Mouse (Mus musculus) CH12.LX (cell line): ENCODE measurements at regions not wholly inside any gene's neighbourhood (a gene's known extent, or its start where the extent isn't known, plus 50 kb on each side); places are given as distances from the start of the nearest gene placed in this dataset.

Experiments used
- CTCF ChIP-seq, 2 experiments: IDR thresholded peaks in 1 of 2; conservative IDR thresholded peaks in 1 of 2; 2 replicates each; pipeline ENCODE4 v1.5.1; 2011 to 2012; ENCODE audit warnings: low read depth in 2 of 2, low read length in 2 of 2, improper control_type of control experiment in 1 of 2, inconsistent platforms in 1 of 2, mild to moderate bottlenecking in 1 of 2, moderate library complexity in 1 of 2
- NELFE ChIP-seq: IDR thresholded peaks from 2 replicates; pipeline ENCODE4 v1.6.1; 2011; ENCODE audit warnings: low read depth, low read length, improper control_type of control experiment
- POLR2A ChIP-seq: IDR thresholded peaks from 2 replicates; pipeline ENCODE4 v1.6.1; 2011; ENCODE audit warnings: low read depth, mild to moderate bottlenecking, improper control_type of control experiment, low read length
- SIN3A ChIP-seq: IDR thresholded peaks from 2 replicates; pipeline ENCODE4 v1.6.1; 2012; ENCODE audit warnings: low read length, improper control_type of control experiment, inconsistent platforms
- ZMIZ1 ChIP-seq: IDR thresholded peaks from 2 replicates; pipeline ENCODE4 v1.6.1; 2012; ENCODE audit warnings: low read depth, mild to moderate bottlenecking, inconsistent platforms, low read length, improper control_type of control experiment

GRCm38 (mm10) chr9:84678416-84678815, 634.2 kb upstream of the Gm11114 start:
- no peak for TF ChIP-seq ZMIZ1
- TF ChIP-seq NELFE = no peak
- no peak for TF ChIP-seq CTCF (conservative IDR thresholded peaks at IDR 0.05 in 1 of 2, IDR thresholded peaks at IDR 0.05 in 1 of 2; ENCODE audit: low read depth in 2 of 2, low read length in 2 of 2)
- TF ChIP-seq POLR2A = no peak
- no peak for TF ChIP-seq SIN3A
